Mouse (Mus musculus) lung, embryonic 14.5 days (tissue): ENCODE measurements around the gene Sppl2a. TPM values are rescaled to one million over a fixed set of nuclear protein-coding genes. Genes with fewer than 3 reads are reported as not detected.

Source experiments
- ATAC-seq: fragments of 200-750 bp; cut with Nextera tagmentation; 2 replicates; pipeline ENCODE4 v1.8.0; 2017; ENCODE audit warnings: mild to moderate bottlenecking, moderate TSS enrichment, moderate library complexity; ENCODE audit not compliant: insufficient read depth
- DNase-seq: peaks from one replicate; pipeline ENCODE4 v3.0.0-alpha.2; 2015
- H3K27ac ChIP-seq: fragments of 300-500 bp; sonication (generic); 2 replicates; pipeline ENCODE4 v1.5.1; 2014; ENCODE audit warnings: low read depth, mild to moderate bottlenecking, moderate library complexity
- H3K27me3 ChIP-seq: fragments of 300-500 bp; sonication (generic); 2 replicates; pipeline ENCODE4 v1.6.1; 2014; ENCODE audit warnings: low read length, control low read depth; ENCODE audit not compliant: insufficient read depth
- H3K36me3 ChIP-seq: fragments of 300-500 bp; sonication (generic); 2 replicates; pipeline ENCODE4 v1.6.1; 2014; ENCODE audit warnings: control low read depth; ENCODE audit not compliant: insufficient read depth
- H3K4me1 ChIP-seq: fragments of 300-500 bp; sonication (generic); 2 replicates; pipeline ENCODE4 v1.6.1; 2014; ENCODE audit warnings: antibody characterized with exemption, control low read depth; ENCODE audit not compliant: insufficient read depth
- H3K4me2 ChIP-seq: fragments of 300-500 bp; sonication (generic); 2 replicates; pipeline ENCODE4 v1.6.1; 2014; ENCODE audit warnings: mild to moderate bottlenecking
- H3K4me3 ChIP-seq: fragments of 300-500 bp; sonication (generic); 2 replicates; pipeline ENCODE4 v1.5.1; 2014; ENCODE audit warnings: low read depth, low read length
- H3K9ac ChIP-seq: fragments of 300-500 bp; sonication (generic); 2 replicates; pipeline ENCODE4 v1.6.1; 2014
- H3K9me3 ChIP-seq: fragments of 300-500 bp; sonication (generic); 2 replicates; pipeline ENCODE4 v1.6.1; 2016; ENCODE audit warnings: low read depth, low read length, control low read depth
- CTCF ChIP-seq: IDR thresholded peaks from 2 replicates; pipeline ENCODE4 v1.5.1; 2016; ENCODE audit warnings: antibody characterized with exemption, low read depth
- WGBS: fragments of 180-500 bp; shearing (Covaris S2); extraction: QIAGEN DNeasy Blood & Tissue Kit; methylation state at CpG from one replicate; pipeline ENCODE4 v1.1.7; 2014; 5-methylcytosine and 5-hydroxymethylcytosine counted together
- polyA plus RNA-seq: library from polyadenylated mRNA; unstranded; fragments of >200 nt; fragmentation: Nextera tagmentation; extraction: Ambion mirVana; gene quantifications from 2 replicates; pipeline ENCODE4 v1.2.1, GENCODE M21; 2014

Gene Sppl2a
- polyA plus RNA-seq, 1 experiment from 2014 or later = 42.7 TPM

DNA sequence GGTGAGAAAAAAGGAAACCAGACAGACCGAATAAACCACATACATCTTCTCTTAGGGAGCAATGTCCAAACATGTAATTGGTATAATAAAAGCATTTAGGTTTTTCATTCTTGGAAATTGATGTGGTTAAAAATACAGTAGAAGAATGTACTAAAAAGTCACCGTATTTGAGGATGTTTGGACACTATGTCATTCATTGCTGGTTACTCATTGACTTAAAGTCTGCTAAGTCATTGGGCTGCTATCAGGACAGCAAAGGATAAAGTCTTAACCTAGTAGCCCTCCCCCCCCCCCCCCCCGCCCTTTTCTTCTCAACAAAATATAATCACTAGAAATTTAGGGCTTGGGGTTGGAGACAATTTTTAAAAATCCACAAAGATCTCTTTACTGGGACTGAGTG lies 15.2 kb upstream of the Sppl2a start:
- 68% methylated on average over 3 of the region's 3 CpGs for WGBS
- Histone ChIP-seq H3K9ac (no peak overlapping the region), H3K4me2 (no peak overlapping the region), H3K4me3 (no peak overlapping the region), H3K36me3 (no peaks in the 10 kb centered on the region), H3K4me1 (no peaks in the 10 kb centered on the region), H3K9me3 (no peaks in the 10 kb centered on the region), H3K27ac (no peak overlapping the region), H3K27me3 (no peaks in the 10 kb centered on the region)
- ATAC-seq (no peak), DNase-seq (no peak)
- no peak for TF ChIP-seq CTCF

DNA sequence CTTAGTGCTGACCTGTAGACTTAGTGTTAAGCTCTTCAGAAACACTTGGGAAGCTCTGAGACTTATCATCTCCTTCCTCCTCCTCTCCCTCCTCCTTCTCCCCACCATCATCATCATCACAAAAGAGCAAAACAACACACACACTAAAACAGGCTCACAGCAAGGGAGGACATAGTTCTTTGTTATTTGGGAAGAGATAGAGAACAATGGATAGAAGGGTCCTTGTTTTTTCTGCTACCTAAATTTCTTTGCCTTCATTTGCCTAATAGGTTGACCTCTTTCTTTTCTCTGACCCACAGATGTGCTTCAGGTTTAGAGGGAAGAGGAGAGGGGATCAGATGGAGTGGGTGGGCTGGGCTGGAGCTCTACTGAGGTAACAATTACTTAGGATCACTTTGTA lies 14.6 kb upstream of the Sppl2a start:
- DNase-seq = no peak
- TF ChIP-seq CTCF = no peak
- Histone ChIP-seq H3K9me3 (no peaks in the 10 kb centered on the region), H3K36me3 (no peaks in the 10 kb centered on the region), H3K9ac (no peak overlapping the region), H3K4me1 (no peaks in the 10 kb centered on the region), H3K4me2 (no peak overlapping the region), H3K4me3 (no peak overlapping the region), H3K27ac (no peak overlapping the region), H3K27me3 (no peaks in the 10 kb centered on the region)
- no peak for ATAC-seq

DNA sequence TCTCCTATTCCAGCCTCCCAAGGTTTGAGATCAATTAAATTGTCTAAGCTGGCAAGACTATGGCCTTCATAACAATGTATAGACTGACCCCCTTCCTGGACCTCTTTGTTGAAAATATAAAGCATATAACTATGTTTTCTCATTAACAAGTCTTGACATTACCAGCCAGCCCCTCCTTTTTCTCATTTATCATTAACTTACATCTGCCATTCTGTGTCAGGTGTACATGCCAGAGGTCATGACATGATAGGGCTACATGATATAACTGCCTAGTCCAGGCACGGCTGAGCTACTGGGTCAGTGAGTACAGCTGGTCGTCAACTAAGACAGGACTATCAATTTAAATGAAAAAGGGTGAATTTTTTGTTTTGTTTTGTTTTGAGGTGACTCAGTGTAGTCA lies 10.2 kb upstream of the Sppl2a start:
- no peak for DNase-seq
- no peak for ATAC-seq
- Histone ChIP-seq H3K27ac (no peak overlapping the region), H3K36me3 (no peaks in the 10 kb centered on the region), H3K4me2 (no peak overlapping the region), H3K9me3 (no peaks in the 10 kb centered on the region), H3K4me1 (no peaks in the 10 kb centered on the region), H3K4me3 (no peak overlapping the region), H3K9ac (no peak overlapping the region), H3K27me3 (no peaks in the 10 kb centered on the region)
- 73% methylated on average over 2 of the region's 2 CpGs for WGBS
- no peak for TF ChIP-seq CTCF

DNA sequence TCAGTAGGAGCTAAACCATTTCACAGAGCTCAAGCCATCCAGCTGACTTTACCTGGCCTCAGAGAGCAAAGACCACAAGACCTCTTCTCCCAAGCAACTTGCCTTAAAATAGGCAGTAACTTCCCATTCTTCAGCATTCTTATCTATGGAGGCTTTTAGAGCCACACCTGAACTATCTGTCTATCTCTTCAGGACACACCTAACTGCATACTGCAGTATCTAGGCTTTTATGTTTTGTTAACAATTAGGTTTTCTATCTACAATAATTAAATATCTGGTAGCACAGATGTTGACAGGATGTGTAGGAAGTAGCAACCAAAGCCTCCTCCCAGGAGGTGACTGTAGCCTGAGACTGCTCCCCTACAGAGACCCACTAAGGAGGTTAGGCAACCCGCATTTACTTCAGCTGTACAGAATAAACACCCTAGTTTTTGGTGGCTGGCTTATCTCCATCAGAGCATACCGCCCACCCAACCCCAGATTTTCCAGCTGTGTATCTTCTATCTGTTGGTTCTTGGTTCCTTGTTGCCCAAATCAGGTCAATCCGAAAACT lies 7.4 kb upstream of the Sppl2a start:
- Histone ChIP-seq H3K4me3 (no peak overlapping the region), H3K27ac (no peak overlapping the region), H3K4me2 (no peak overlapping the region), H3K27me3 (no peaks in the 10 kb centered on the region), H3K9ac (no peak overlapping the region), H3K9me3 (no peaks in the 10 kb centered on the region), H3K4me1 (no peaks in the 10 kb centered on the region), H3K36me3 (no peaks in the 10 kb centered on the region)
- 68% methylated on average over 3 of the region's 3 CpGs for WGBS
- ATAC-seq = no peak
- no peak for DNase-seq
- TF ChIP-seq CTCF = no peak

DNA sequence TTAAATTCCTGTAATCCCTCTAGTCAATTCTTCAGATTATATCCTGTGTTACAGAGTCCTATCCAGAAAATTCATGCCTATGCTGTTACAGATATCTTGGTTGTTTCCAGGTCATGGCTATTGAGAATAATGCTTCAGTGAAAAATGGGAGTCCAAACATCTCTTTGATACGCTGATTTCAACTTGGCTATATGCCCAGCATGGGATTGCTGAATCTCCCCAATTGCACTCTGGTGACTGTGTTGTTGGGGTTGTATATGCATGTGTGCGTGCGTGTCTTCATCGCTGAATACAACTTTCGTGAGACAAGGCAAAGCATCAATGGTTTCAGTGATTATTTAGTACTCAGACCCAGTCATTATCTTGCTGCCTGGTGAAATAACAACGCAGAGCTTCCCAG lies 5.0 kb upstream of the Sppl2a start:
- DNase-seq (no peak), ATAC-seq (no peak)
- Histone ChIP-seq H3K4me1 (peaks cover 4% of the 10 kb centered on the region; the same call in 1 of the 2 replicates), H3K4me2 (no peak overlapping the region), H3K27me3 (no peaks in the 10 kb centered on the region), H3K27ac (no peak overlapping the region), H3K9me3 (no peaks in the 10 kb centered on the region), H3K9ac (no peak overlapping the region), H3K36me3 (no peaks in the 10 kb centered on the region), H3K4me3 (no peak overlapping the region)
- TF ChIP-seq CTCF = no peak
- WGBS = 68% methylated on average over 6 of the region's 6 CpGs

DNA sequence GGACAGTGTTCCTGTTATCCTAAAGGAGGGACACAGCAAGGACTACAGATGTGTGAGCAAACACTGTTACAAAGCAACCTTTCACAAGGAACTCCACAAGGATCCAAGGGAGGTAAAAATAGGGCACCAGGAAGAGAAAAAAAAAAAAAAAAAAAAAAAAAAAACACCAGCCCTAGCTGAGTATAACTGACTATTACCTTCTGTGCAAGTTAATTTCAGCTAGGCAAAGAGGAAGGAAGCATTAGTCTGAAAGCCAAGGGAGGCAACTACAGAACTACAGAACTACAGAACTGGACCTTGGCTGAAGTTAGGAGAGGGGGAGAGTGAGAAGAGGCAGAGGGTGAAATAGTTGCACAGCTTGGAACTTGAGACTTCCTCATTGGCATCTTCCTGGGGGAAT lies 886 bp upstream of the Sppl2a start:
- ATAC-seq = no peak
- Histone ChIP-seq H3K36me3 (no peaks in the 10 kb centered on the region), H3K27ac (no peak overlapping the region), H3K9me3 (no peaks in the 10 kb centered on the region), H3K4me2 (peak overlapping the region; percentile 81; the same call in 1 of the 2 replicates), H3K4me3 (no peak overlapping the region), H3K4me1 (peaks cover 4% of the 10 kb centered on the region; the same call in 1 of the 2 replicates), H3K9ac (no peak overlapping the region), H3K27me3 (no peaks in the 10 kb centered on the region)
- DNase-seq = no peak
- no peak for TF ChIP-seq CTCF

DNA sequence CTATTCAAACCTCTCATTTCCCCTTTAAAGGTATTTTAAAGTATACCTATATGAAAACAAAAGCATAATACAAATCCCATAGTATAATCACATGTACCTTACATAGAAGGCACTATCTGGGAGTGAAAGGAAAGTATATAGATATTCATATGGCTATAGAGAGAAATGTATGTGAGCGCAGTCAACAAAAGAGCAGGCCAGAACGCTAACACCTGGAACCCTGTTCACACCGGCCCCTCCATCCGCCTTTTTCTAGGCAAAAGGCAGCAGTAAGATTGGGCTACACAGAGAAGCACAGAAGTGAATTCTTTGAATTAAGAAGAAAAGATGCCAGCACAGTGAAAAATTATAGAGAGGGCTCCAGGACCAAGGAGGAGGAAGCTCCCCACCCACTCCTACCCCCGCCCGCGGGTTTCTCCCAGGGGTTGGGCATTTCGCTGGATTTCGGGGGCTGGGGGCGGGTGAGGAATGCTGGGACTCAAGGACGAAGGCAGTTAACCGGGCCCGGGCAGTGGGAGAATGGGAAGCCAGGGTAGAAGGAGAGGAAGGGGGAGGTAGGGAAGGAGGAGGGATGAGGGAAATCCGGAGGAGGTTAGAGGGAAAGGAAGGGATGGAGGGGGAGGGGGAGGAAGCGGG lies 656 bp downstream of the Sppl2a start:
- H3K27ac ChIP-seq = peak overlapping the region; percentile 98
- H3K9ac ChIP-seq = peak overlapping the region; percentile 74
- H3K36me3 ChIP-seq = 0 out of 2 replicates have a peak, but pooled peaks cover under 1% of the 10 kb centered on the region
- peak overlapping the region; percentile 62 for H3K4me3 ChIP-seq
- 2% methylated on average over 15 of the region's 15 CpGs for WGBS
- H3K9me3 ChIP-seq = no peaks in the 10 kb centered on the region
- H3K4me2 ChIP-seq = peak overlapping the region; percentile 81
- ATAC-seq (no peak; the same call in 1 of the 2 replicates), DNase-seq (no peak)
- no peak for TF ChIP-seq CTCF
- H3K4me1 ChIP-seq = peaks cover 4% of the 10 kb centered on the region; the same call in 1 of the 2 replicates
- H3K27me3 ChIP-seq = no peaks in the 10 kb centered on the region
